Mouse (Mus musculus): ENCODE results near the gene Rnf227. TPM values are rescaled to one million over a fixed set of nuclear protein-coding genes. Genes with fewer than 3 reads are reported as not detected.
A peak's percentile ranks its signal among the peaks of the same experiment; 100 is the strongest.

Rnf227 gene
- polyA plus RNA-seq, 1 experiment from 2014 or later = 24.5 TPM

GRCm38 (mm10) chr11:69366157-69366854, 26.0 kb downstream of the Rnf227 start:
- ATAC-seq (ENCODE audit: insufficient number of reproducible peaks, low FRiP score, low TSS enrichment, low read depth) = peak; percentile 89
- under 1% methylated on average over 26 of the region's 26 CpGs for WGBS

GRCm38 (mm10) chr11:69366855-69367615, 26.8 kb downstream of the Rnf227 start:
- Histone ChIP-seq H3K27me3 (no peaks in the 10 kb centered on the region), H3K4me3 (replicated peaks) (peak overlapping the region; percentile 85), H3K9me3 (replicated peaks) (no peaks in the 10 kb centered on the region), H3K36me3 (peaks cover 20% of the 10 kb centered on the region), H3K4me1 (peaks cover 65% of the 10 kb centered on the region), H3K27ac (replicated peaks) (peak overlapping the region; percentile 99), H3K4me2 (replicated peaks) (peak overlapping the region; percentile 90), H3K9ac (peak overlapping the region; percentile 98)
- WGBS = 0% methylated on average over 22 of the region's 22 CpGs
- ATAC-seq (ENCODE audit: insufficient number of reproducible peaks, low FRiP score, low TSS enrichment, low read depth) = no peak

More at GRCm38 (mm10) chr11:69366157-69366854, 26.0 kb downstream of the Rnf227 start:
- Histone ChIP-seq H3K4me1 (peaks cover 65% of the 10 kb centered on the region), H3K4me3 (replicated peaks) (peak overlapping the region; percentile 85), H3K27ac (replicated peaks) (peak overlapping the region; percentile 99), H3K4me2 (replicated peaks) (peak overlapping the region; percentile 90), H3K36me3 (peaks cover 27% of the 10 kb centered on the region), H3K9ac (peak overlapping the region; percentile 33; the same call in 1 of the 2 replicates), H3K9me3 (replicated peaks) (no peaks in the 10 kb centered on the region), H3K27me3 (no peaks in the 10 kb centered on the region)

GRCm38 (mm10) chr11:69367616-69368355, 27.5 kb downstream of the Rnf227 start:
- Histone ChIP-seq H3K27me3 (no peaks in the 10 kb centered on the region), H3K4me3 (replicated peaks) (peak overlapping the region; percentile 85), H3K9me3 (replicated peaks) (no peaks in the 10 kb centered on the region), H3K36me3 (peaks cover 17% of the 10 kb centered on the region), H3K27ac (replicated peaks) (peak overlapping the region; percentile 99), H3K9ac (peak overlapping the region; percentile 98), H3K4me2 (replicated peaks) (peak overlapping the region; percentile 90), H3K4me1 (peaks cover 65% of the 10 kb centered on the region)
- no peak for ATAC-seq (ENCODE audit: insufficient number of reproducible peaks, low FRiP score, low TSS enrichment, low read depth)
- WGBS = under 1% methylated on average over 22 of the region's 22 CpGs

GRCm38 (mm10) chr11:69368356-69369214, 28.3 kb downstream of the Rnf227 start:
- WGBS = 0% methylated on average over 61 of the region's 106 CpGs
- H3K4me3 ChIP-seq (replicated peaks) = peak overlapping the region; percentile 85
- H3K27ac ChIP-seq (replicated peaks) = peak overlapping the region; percentile 99
- H3K27me3 ChIP-seq = no peaks in the 10 kb centered on the region
- H3K9ac ChIP-seq = peak overlapping the region; percentile 98
- H3K36me3 ChIP-seq = peaks cover 17% of the 10 kb centered on the region
- H3K4me2 ChIP-seq (replicated peaks) = peak overlapping the region; percentile 90
- peaks cover 57% of the 10 kb centered on the region for H3K4me1 ChIP-seq
- no peaks in the 10 kb centered on the region for H3K9me3 ChIP-seq (replicated peaks)
- no peak for ATAC-seq (ENCODE audit: insufficient number of reproducible peaks, low FRiP score, low TSS enrichment, low read depth)

GRCm38 (mm10) chr11:69369215-69369989, 29.1 kb downstream of the Rnf227 start, which contains the start of gene Chd3:
TSS of gene Chd3 (minus strand) at chr11:69369406.
- H3K4me1 ChIP-seq = peaks cover 50% of the 10 kb centered on the region

GRCm38 (mm10) chr11:69369990-69370816, 29.9 kb downstream of the Rnf227 start:
- H3K27ac ChIP-seq (replicated peaks) = peak overlapping the region; percentile 99
- no peak for ATAC-seq (ENCODE audit: insufficient number of reproducible peaks, low FRiP score, low TSS enrichment, low read depth)
- peak overlapping the region; percentile 85 for H3K4me3 ChIP-seq (replicated peaks)
- peaks cover 14% of the 10 kb centered on the region; the same call in 1 of the 2 replicates for H3K36me3 ChIP-seq
- peak overlapping the region; percentile 0; the same call in 1 of the 2 replicates for H3K9ac ChIP-seq
- WGBS = 9% methylated on average over 2 of the region's 2 CpGs
- H3K27me3 ChIP-seq = no peaks in the 10 kb centered on the region
- H3K4me1 ChIP-seq = peaks cover 42% of the 10 kb centered on the region
- H3K9me3 ChIP-seq (replicated peaks) = no peaks in the 10 kb centered on the region
- H3K4me2 ChIP-seq (replicated peaks) = peak overlapping the region; percentile 90

More at GRCm38 (mm10) chr11:69369215-69369989, 29.1 kb downstream of the Rnf227 start, which contains the start of gene Chd3:
- H3K27me3 ChIP-seq = no peaks in the 10 kb centered on the region
- peak within 1 kb of the TSS; percentile 90 for H3K4me2 ChIP-seq (replicated peaks)
- peak within 1 kb of the TSS; percentile 85 for H3K4me3 ChIP-seq (replicated peaks)
- no peaks in the 10 kb centered on the region for H3K9me3 ChIP-seq (replicated peaks)
- peaks cover 14% of the 10 kb centered on the region; the same call in 1 of the 2 replicates for H3K36me3 ChIP-seq
- no peak for ATAC-seq (ENCODE audit: insufficient number of reproducible peaks, low FRiP score, low TSS enrichment, low read depth)
- under 1% methylated on average over 11 of the region's 34 CpGs for WGBS
- peak within 1 kb of the TSS; percentile 98 for H3K9ac ChIP-seq
- peak within 1 kb of the TSS; percentile 99 for H3K27ac ChIP-seq (replicated peaks)

- Histone ChIP-seq H3K4me1 (peaks cover 36% of the 10 kb centered on the region), H3K9ac (no peak overlapping the region), H3K27ac (replicated peaks) (peak overlapping the region; percentile 81), H3K4me3 (replicated peaks) (no peak overlapping the region), H3K36me3 (peaks cover 14% of the 10 kb centered on the region; the same call in 1 of the 2 replicates), H3K4me2 (replicated peaks) (peak overlapping the region; percentile 13; the same call in 1 of the 2 replicates), H3K27me3 (no peaks in the 10 kb centered on the region), H3K9me3 (replicated peaks) (no peaks in the 10 kb centered on the region)
- ATAC-seq (ENCODE audit: insufficient number of reproducible peaks, low FRiP score, low TSS enrichment, low read depth) = no peak
- 26% methylated on average over 9 of the region's 9 CpGs for WGBS
These were observed 30.6 kb downstream of the Rnf227 start for GRCm38 (mm10) chr11:69370817-69371215.

- WGBS = 51% methylated on average over 12 of the region's 12 CpGs
- Histone ChIP-seq H3K4me1 (peaks cover 30% of the 10 kb centered on the region), H3K4me2 (replicated peaks) (no peak overlapping the region), H3K36me3 (peaks cover 19% of the 10 kb centered on the region; the same call in 1 of the 2 replicates), H3K9ac (no peak overlapping the region), H3K27me3 (no peaks in the 10 kb centered on the region), H3K27ac (replicated peaks) (peak overlapping the region; percentile 81), H3K4me3 (replicated peaks) (no peak overlapping the region; the same call in 1 of the 2 replicates), H3K9me3 (replicated peaks) (no peaks in the 10 kb centered on the region)
- ATAC-seq (ENCODE audit: insufficient number of reproducible peaks, low FRiP score, low TSS enrichment, low read depth) = no peak
These were observed 31.3 kb downstream of the Rnf227 start for GRCm38 (mm10) chr11:69371601-69372000.
